Mouse (Mus musculus): ENCODE results near the gene Pnp. TPM values are rescaled to one million over a fixed set of nuclear protein-coding genes. Genes with fewer than 3 reads are reported as not detected.
"Not testable (repeated sequence)": the region's sequence is repeated elsewhere in the genome, so short reads cannot be mapped to it uniquely, and the experiment has no call there.

Gene Pnp
- total RNA-seq, 2 experiments from 2014 or later: 36.8 to 53.0 TPM

- DNase-seq: no peak
Measured at GRCm38 (mm10) chr14:50929951-50930350, 931 bp upstream of the Pnp start.

GRCm38 (mm10) chr14:50930377-50930753 is 517 bp upstream of the Pnp start:
- DNase-seq: no peak

- no peak for DNase-seq
Measured at GRCm38 (mm10) chr14:50931493-50932020, 675 bp downstream of the Pnp start.

GRCm38 (mm10) chr14:50936649-50937048 is 5.8 kb downstream of the Pnp start:
- no peak for DNase-seq

GRCm38 (mm10) chr14:50938119-50938908 is 7.4 kb downstream of the Pnp start:
- DNase-seq: no peak

GRCm38 (mm10) chr14:50938940-50939339 is 8.1 kb downstream of the Pnp start:
- DNase-seq: no peak

GRCm38 (mm10) chr14:50943932-50944667 is 13.2 kb downstream of the Pnp start, which contains the start of gene Gm49342:
TSS of gene Gm49342 (plus strand) at chr14:50944517.
- DNase-seq: peak; percentile 97

- not testable (repeated sequence) for DNase-seq
Measured at GRCm38 (mm10) chr14:50944668-50945033, 13.8 kb downstream of the Pnp start.

- peak; percentile 4 for DNase-seq
Measured at GRCm38 (mm10) chr14:50945081-50945480, 14.2 kb downstream of the Pnp start.

GRCm38 (mm10) chr14:50945526-50945925 is 14.6 kb downstream of the Pnp start:
- DNase-seq: not testable (repeated sequence)

- DNase-seq: no peak
Measured at GRCm38 (mm10) chr14:50955487-50955886, 24.6 kb downstream of the Pnp start.

GRCm38 (mm10) chr14:50955942-50956508 is 25.1 kb downstream of the Pnp start, which contains the start of gene Pnp2:
TSS of gene Pnp2 (plus strand) at chr14:50955992.
- peak; percentile 63 for DNase-seq

- DNase-seq: not testable (repeated sequence)
Measured at GRCm38 (mm10) chr14:50956724-50957123, 25.8 kb downstream of the Pnp start.

GRCm38 (mm10) chr14:50957146-50957545 is 26.3 kb downstream of the Pnp start:
- not testable (repeated sequence) for DNase-seq

- DNase-seq: not testable (repeated sequence)
Measured at GRCm38 (mm10) chr14:50958289-50958995, 27.6 kb downstream of the Pnp start.

- DNase-seq: no peak
Measured at GRCm38 (mm10) chr14:50968216-50968980, 37.5 kb downstream of the Pnp start.

- DNase-seq: no peak
Measured at GRCm38 (mm10) chr14:50969041-50969440, 38.2 kb downstream of the Pnp start.

GRCm38 (mm10) chr14:50969558-50970544 is 39.0 kb downstream of the Pnp start:
- no peak for DNase-seq

- no peak for DNase-seq
Measured at GRCm38 (mm10) chr14:50970822-50971221, 39.9 kb downstream of the Pnp start.

GRCm38 (mm10) chr14:50973054-50973453 is 42.2 kb downstream of the Pnp start:
- not testable (repeated sequence) for DNase-seq

Measured in adrenal gland, postnatal 10 days (tissue).